Mouse (Mus musculus): ENCODE results near the gene Gm5795. TPM values are rescaled to one million over a fixed set of nuclear protein-coding genes. Genes with fewer than 3 reads are reported as not detected.
"Not testable (repeated sequence)": the region's sequence is repeated elsewhere in the genome, so short reads cannot be mapped to it uniquely, and the experiment has no call there.

Gene Gm5795
- not detected in 2 replicates for total RNA-seq (2017)

DNA sequence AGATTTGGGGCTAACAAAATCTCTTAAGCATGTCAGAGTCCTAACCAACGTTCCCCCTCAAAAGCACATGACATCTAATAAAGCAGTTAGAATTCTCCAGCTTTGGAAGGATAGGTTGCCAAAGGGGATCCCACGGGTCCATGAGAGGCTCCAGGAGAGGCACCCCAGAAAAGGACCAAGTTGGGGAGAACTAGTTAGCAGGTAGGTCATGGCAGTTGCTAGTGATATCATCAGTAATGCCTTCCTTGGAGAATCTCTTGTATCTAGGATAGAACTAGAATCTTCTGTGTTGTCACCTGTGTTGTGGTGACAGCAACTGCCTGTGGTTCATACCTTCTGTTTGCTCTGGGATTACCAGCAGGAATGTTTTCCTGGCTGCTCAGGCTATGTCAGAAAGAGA is at the start of gene Gm5795:
Gm5795 (plus strand) TSS at position 301 of the 400 bp plus-strand sequence.
- not testable (repeated sequence) for ATAC-seq (replicated peaks in 1 of 2; ENCODE audit: insufficient read depth in 1 of 2, low FRiP score in 2 of 2, low TSS enrichment in 1 of 2, low read depth in 1 of 2, poor library complexity in 2 of 2, severe bottlenecking in 2 of 2)

DNA sequence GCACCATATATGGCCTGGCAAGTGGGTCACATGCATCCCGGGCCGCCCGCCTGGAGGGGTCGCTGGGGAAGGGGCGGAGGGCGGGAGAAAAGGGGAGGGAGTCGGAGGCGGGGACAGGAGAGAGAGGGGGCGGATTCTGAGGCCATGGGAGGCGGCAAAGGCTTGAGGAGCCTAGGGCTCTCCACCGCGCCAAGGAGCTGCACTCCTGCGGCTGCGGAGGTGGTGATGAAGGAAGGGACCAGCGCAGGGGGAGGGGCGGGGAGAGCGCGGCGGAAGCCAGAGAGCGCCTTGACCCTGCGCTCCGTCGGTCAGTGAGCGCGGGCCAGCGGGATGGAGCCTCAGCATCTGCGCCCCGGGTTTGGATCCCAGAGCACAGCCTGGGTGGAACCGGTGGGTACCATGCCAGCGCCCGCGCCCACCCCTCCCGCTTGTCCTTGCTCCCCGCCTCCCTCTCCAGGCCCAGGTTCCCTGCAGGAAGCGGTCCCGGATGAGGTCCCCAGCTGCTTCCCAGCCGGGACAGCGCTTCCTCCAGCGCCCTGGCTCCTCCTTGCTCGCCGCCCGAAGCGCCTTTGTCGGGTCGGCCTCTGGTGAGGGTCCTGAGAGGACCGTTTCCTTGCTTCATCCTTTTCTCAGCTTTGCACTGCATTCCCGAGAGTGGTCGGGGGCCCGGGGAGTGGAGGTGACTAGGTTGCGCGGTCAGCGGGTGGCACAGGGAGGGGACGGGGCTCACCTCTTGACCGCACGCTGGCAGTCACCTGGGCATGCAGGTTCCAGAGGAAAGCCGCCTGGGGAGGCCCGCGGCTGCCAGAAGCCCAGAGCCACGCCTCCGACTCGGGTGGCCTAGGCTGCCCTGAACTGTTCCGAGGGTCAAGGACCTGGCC is 20.5 kb downstream of the Gm5795 start, which contains the start of gene D830030K20Rik:
D830030K20Rik (plus strand) TSS at position 217 of the 881 bp plus-strand sequence.
- not testable (repeated sequence) for ATAC-seq (replicated peaks in 1 of 2; ENCODE audit: insufficient read depth in 1 of 2, low FRiP score in 2 of 2, low TSS enrichment in 1 of 2, low read depth in 1 of 2, poor library complexity in 2 of 2, severe bottlenecking in 2 of 2)

- ATAC-seq (replicated peaks in 1 of 2; ENCODE audit: insufficient read depth in 1 of 2, low FRiP score in 2 of 2, low TSS enrichment in 1 of 2, low read depth in 1 of 2, poor library complexity in 2 of 2, severe bottlenecking in 2 of 2), result not testable (repeated sequence)
These were observed 21.3 kb downstream of the Gm5795 start for GRCm38 (mm10) chr14:3209367-3209766.

Other genes with a start within 250 kb of the Gm5795 start
- not detected in 2 replicates for gene Gm2888, start 158.3 kb upstream of the Gm5795 start, total RNA-seq (2017)
- gene Gm2897, start 139.0 kb upstream of the Gm5795 start, total RNA-seq (2017), result 0.45 and 0.81 TPM in 2 replicates
- gene Gm10340, start 54.3 kb upstream of the Gm5795 start, total RNA-seq (2017), result not detected in 2 replicates
- not detected in 2 replicates for gene D830030K20Rik, start 20.2 kb downstream of the Gm5795 start, total RNA-seq (2017)
- gene Gm2956, start 144.4 kb downstream of the Gm5795 start, total RNA-seq (2017), result not detected in 2 replicates
- not detected in 2 replicates for gene Gm10413, start 206.8 kb downstream of the Gm5795 start, total RNA-seq (2017)
- gene Gm10409, start 224.4 kb downstream of the Gm5795 start, total RNA-seq (2017), result 0.10 TPM in 1 of 2 replicates, not detected in the other
- not detected in 2 replicates for gene Gm3005, start 239.8 kb downstream of the Gm5795 start, total RNA-seq (2017)